Mouse (Mus musculus) inflammation-experienced regulatory T-cells, adult 6 months (primary cell): ENCODE results near the gene Tyrobp. TPM values are rescaled to one million over a fixed set of nuclear protein-coding genes. Genes with fewer than 3 reads are reported as not detected.

Experiments used
- ATAC-seq: one replicate; pipeline ENCODE4 v1.8.0; 2017
- polyA plus RNA-seq, 3 experiments: library from polyadenylated mRNA; unstranded; fragments of 100-300 nt; shearing (Covaris generic); gene quantifications; one replicate each; pipeline ENCODE4 v1.2.1; 2017

Gene Tyrobp
- polyA plus RNA-seq: 10 to 100 TPM in 1 of 3 experiments, 1 to 10 TPM in 1, under 1 TPM in 1; 0.79 to 15.0 (median 2.2) TPM

- ATAC-seq: no peak
These were observed at the start of gene Tyrobp for GRCm38 (mm10) chr7:30413596-30413995. Tyrobp (plus strand) TSS chr7:30413760.

DNA sequence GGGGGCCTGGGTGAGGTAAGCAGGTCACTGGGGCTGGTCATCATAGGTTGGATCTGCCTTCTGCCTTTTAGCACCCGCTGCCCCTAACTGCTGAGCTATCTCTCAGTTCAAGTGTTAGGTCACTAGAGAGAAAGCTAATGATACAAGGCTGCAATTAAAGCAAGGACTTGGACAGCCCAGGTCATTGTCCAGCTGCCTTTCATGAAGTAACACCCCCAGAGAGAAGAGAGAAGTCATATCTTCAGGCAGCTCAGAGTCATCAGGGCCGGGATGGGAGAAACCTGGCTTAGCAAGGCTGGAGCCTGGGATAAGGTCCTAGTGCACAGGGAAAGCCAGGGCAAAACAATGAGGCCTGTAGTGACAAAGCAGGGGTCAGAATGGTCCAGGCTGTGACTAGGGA lies 46.1 kb upstream of the Tyrobp start:
- no peak for ATAC-seq

- peak; percentile 100 for ATAC-seq
These were observed 40.0 kb upstream of the Tyrobp start for GRCm38 (mm10) chr7:30373501-30373962.

- no peak for ATAC-seq
These were observed 33.5 kb upstream of the Tyrobp start for GRCm38 (mm10) chr7:30380061-30380460.

GRCm38 (mm10) chr7:30384106-30384505 lies 29.5 kb upstream of the Tyrobp start:
- no peak for ATAC-seq

DNA sequence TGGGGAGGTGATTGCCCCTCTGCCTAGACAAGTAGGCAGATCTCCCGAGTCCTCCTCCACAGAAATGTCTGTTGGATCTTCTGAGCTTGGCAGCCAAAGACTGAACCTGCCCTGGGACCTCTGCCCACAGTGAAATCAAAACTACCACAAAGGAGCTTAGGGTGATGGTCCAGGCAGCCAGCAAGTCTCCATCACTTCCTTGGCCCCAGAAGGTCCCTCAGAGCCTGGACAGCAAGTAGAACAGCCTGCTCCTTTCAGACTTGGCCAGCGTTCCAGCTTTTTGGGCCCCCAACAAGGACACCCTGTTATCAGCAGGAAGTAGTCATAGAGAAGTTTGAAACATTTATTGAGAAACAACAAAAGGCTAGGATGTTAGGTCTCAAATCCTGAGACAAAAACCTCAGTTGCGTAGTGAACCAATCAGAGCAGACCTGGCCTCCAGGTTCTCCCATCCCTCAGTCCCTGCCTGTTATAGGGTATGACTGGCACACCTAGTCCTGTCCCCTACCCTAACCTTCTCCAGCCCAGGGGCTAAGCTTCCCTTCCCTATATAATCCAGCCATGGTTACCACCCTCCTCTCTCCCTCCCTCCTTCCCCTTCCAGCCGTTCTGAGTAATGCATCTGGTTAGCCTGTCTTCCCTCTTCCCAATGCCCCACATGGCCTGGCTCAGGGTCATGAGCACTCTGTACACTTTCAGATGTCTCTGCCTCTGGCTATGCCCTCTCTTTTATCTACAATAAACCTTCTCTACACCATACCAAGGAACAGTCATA lies 20.6 kb upstream of the Tyrobp start:
- no peak for ATAC-seq

- ATAC-seq: no peak
These were observed 19.9 kb upstream of the Tyrobp start for GRCm38 (mm10) chr7:30393631-30394030.

DNA sequence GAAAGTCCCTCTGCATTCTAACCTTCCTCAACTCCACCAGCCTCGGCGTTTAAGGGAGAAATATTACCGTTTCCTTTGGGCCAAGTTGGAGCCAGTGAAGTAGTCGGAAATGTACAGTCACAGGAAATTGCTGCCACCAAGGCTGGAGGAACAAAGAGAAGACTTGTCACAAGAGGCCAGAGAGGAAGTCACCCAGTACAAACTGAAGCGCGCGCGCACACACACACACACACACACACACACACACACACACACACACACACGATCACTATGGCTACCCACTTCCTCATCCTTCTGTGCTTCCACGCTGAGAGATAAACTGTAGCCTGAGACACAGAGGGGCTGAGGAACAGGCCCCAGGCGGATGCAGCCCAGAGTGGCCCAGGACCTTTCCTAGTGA lies 19.2 kb upstream of the Tyrobp start:
- ATAC-seq: peak; percentile 95

DNA sequence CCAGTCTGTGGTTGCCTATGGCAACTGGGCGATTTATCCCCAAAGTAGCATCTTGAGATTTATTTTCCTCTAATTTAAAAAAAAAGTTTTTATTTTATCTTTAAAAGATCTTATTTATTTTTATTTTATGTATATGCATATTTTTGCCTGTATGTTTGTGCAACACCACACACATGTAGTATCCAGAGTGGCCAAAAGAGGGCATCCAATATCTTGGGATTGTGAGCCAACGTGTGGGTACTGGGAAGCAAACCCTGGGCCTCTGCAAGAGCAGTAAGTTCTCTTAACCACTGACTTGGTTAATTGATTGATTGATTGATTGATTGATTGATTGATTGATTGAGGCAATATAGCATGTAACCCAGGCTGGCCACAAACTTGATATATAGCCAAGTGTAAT lies 18.7 kb upstream of the Tyrobp start:
- no peak for ATAC-seq

DNA sequence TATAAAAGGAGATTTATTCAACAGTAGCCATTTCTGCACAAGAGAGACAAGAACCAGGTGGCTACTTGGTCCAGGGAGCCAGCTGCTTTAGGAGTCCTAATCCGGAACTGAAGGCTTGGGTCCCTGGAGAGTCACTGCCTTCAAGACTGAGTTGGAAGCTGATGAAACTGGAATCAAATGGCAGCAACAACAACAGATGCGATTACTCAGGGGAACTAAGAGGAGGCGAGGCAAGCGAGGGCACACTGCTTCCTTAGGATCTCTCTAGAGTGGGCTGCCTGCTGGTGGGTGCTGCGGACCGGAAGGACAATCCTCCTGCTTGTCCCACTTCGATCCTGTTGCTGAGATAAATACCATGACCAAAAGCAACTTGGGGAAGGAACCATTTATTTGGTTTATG lies 13.9 kb upstream of the Tyrobp start:
- ATAC-seq: no peak

DNA sequence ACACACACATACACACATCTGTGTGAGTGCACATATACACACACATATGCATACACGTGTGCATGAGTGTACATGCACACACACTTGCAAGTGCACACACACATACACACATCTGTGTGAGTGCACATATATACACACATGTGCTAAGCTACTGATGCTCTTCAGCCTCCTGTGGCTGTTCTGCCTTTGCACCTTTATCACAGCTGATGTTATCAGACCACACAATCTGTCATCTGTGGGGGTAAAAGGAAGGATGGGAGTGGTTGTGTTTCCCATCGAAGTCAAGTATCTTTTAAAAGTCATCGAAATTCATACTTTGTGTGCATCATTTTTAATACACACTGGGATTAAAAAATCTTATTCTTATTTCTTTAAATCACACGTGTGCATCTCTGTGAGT lies 11.2 kb upstream of the Tyrobp start:
- peak; percentile 75 for ATAC-seq

DNA sequence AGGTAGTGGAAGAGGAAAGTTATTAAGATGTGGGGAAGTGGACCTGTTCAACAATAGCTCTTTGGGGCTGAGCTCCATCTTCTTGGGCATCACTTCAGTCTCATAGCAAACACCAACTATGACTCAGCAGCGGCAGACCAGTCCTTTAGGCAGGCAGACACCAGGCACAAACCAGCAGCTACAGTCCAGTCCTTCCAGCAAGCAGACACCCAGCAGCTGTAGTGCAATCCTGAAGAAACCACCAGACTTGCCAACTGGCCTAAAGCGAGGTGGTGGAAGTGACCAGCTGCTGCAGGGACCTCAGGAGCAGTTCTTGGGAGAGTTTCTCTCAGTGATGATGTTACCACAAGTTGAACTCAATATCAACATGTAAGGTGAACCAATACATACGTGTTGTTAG lies 4.9 kb upstream of the Tyrobp start:
- ATAC-seq: no peak

- no peak for ATAC-seq
These were observed 3.8 kb upstream of the Tyrobp start for GRCm38 (mm10) chr7:30409789-30410188.

GRCm38 (mm10) chr7:30411023-30411422 lies 2.5 kb upstream of the Tyrobp start:
- no peak for ATAC-seq

DNA sequence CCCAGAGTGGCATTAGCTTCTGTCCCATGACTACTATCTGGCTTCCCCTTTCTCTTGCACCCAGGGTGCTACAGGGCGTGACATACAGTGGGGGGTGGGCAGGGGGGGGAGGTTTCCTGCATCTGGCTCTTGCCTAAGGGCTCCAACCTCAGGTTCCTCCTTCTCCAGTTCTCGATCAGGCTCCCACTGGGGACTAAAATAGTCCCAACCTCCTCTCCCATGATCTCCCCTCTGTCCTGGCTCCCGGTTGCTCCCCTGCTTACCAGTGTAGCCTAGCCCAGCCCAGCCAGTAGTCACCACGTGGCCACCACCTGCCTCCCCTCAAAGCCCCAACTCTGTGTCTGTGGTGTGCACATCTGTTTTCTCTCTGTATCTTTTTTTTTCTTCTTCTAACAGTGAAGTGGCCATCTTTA lies 819 bp upstream of the Tyrobp start:
- ATAC-seq: no peak

GRCm38 (mm10) chr7:30417856-30418255 lies 4.3 kb downstream of the Tyrobp start:
- peak; percentile 29 for ATAC-seq

DNA sequence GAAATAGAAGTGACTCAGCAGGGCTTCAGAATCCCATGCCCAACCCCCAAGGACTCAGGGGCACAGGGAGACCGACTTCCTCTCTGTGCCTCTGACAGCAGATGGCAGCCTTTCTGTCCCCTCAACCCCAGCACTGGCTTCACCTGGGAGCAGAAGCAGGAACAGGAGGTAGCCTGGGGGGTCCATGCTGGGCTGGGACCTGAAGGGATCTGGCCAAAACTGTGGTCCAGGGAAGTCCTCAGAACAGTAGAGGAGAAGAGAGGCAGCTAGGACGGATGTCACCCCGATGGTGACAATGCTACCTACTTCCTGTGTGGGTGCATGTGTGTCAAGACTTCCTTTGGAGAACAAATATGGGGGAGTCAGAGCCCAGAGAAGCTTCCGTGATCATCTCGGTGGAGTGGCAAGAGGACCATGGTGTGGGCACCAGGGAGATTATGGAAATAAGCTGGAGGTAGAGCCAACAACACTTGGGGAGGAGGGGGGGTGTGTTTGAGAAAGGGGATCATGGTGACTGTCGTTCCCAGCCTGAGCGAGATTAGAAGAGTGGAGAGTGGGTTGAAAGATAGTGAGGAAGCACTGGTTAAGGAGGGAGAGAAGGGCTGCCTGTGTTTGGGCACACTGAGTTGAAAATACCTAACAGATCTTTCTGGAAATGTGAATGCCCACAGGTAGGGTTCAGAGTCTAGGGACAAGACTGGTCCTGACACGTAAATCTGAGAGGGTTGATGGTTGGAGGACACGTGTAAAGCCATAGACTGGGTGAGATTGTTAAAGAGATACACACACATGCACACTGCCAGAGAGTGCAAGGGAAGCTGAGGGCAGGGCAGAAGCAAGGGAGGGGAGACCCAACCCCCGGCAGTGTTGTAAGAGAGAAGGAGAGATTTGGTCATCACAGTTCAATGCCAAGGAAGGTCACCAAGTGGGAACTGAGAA lies 6.3 kb downstream of the Tyrobp start, which contains the start of gene Hcst:
Hcst (minus strand) TSS at position 294 of the 939 bp plus-strand sequence.
- peak; percentile 41 for ATAC-seq

DNA sequence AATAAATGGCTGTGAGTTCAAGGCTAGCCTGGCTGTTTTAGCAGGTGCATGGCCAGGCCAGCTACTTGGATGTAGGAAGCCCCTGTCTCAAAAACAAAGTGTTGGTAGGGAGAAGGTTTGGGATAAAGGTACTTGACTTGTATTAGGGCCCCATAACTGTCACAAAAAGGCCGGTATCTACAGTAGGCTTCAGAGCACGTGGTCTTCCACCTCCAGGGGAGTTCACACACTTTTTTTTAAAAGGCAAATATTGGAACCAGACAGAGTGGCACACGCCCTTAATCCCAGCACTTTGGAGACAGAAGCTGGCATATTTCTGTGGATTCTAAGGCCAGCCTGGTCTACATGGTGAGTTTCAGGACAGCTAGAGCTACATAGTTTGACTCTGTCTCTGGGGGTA lies 7.1 kb downstream of the Tyrobp start:
- ATAC-seq: no peak

GRCm38 (mm10) chr7:30421175-30421889 lies 7.8 kb downstream of the Tyrobp start, which contains the start of gene Nfkbid:
Nfkbid (plus strand) TSS chr7:30421732.
- ATAC-seq: peak; percentile 43

DNA sequence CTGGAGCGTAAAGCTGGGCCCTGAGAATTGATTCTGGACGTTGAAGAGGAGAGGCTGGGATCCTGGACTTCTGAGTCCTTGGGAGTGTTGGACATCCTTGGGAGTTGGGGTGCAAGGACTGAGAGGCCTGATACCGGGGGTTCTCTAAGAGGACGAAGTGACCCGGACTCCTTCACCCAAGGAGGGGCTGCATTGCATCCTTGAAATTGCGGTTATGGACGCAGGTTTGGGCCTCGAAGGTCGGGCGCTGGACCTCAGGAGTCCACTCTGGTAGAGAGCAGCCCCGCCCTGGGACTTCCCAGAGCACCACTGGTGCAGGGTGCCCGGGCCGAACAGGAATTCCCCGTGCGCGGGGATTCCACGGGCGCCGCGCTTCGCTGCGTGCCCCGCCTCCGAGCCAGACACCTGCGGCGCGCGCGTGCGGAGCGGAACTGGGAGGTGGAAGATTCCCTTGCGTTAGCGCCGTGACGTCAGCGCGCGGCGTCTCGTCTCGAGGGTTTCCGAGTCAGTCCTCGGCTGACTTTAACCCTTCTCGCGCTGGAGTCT lies 8.4 kb downstream of the Tyrobp start:
- ATAC-seq: peak; percentile 71

DNA sequence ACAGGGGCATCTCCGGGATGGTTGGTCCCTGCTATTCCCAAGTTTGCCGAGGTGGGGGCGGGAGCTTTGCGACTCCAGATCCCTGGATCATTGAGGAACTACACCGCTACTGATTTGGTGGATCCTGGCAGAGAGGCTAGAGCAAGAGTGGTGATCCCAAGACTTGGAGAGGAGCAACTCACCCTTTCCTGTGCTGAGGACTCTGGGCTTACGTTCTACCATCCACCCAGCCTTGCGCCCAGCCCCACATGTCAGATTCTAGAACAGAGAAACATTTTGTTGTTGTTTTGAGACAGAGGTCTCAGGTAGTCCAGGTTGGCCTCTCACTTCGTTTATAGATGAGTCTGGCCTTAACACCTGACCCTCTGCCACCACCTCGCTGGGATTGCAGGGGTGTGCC lies 9.0 kb downstream of the Tyrobp start:
- peak; percentile 12 for ATAC-seq

- ATAC-seq: peak; percentile 34
These were observed 9.6 kb downstream of the Tyrobp start for GRCm38 (mm10) chr7:30423071-30423641.
